ENCODE assay signal across 8 mouse cellular contexts in the genomic region with DNA sequence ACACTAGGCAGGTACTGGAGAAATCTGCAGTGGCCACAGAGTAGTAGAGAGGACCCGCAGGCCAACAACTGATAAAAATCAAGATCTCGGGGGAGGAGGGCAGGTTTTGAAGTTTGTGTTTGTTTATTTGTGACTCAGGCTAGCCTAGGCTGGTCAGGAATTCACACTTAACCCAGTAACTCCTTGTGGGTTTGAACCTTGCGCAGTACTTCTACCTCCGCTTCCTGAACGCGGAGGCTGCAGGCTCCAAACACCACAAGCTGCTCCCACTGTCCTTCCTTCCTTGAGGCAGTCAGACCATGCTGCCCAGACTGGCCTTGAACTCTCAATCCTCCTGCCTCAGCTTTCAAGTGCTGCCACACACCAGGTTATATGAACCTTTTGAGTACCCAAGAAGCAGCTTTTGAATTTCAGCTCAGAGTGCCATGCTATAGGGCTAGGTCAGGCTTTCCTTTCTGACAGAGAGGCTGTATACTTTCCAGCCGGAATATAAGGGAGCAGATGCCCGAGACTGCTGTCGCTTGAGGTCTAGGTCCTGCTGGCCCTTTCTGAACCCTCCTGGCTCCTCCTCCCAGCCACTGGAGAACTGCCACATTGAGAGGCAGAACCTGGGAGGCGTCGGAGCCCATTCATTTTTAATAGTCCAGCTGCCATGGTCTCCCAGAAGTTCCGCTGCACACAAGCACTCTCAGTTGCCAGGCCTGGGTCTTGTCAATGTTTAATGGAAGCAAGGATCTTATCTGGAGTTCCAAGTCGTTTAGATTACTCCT. TPM values are rescaled to one million over a fixed set of nuclear protein-coding genes. Genes with fewer than 3 reads are reported as not detected.
DNase-seq lines count a peak whose midpoint lies in the region; ATAC-seq and TF ChIP-seq lines count a peak whose summit lies in the region.

No protein-coding gene starts in this region.

- H3K27ac ChIP-seq in ES-E14 (ENCODE audit: insufficient read depth, low read depth, low read length, poor library complexity, severe bottlenecking): peak overlapping the region; percentile 58; the same call in 1 of the 2 replicates
- H3K27ac ChIP-seq in intestine, embryonic 16.5 days (ENCODE audit: low read length): peak overlapping the region; percentile 98
- H3K27ac ChIP-seq in liver, postnatal 0 days (ENCODE audit: low read depth): peak overlapping the region; percentile 99

- peak overlapping the region; percentile 77 for H3K4me2 ChIP-seq in intestine, embryonic 16.5 days (ENCODE audit: low read depth, low read length)
- peak overlapping the region; percentile 75 for H3K4me2 ChIP-seq in liver, postnatal 0 days (ENCODE audit: low read depth, low read length)

- no peak overlapping the region for H3K9ac ChIP-seq in ES-E14 (ENCODE audit: insufficient read depth, low read depth, low read length, poor library complexity, severe bottlenecking)
- H3K9ac ChIP-seq in intestine, embryonic 16.5 days (ENCODE audit: low read depth, low read length): peak overlapping the region; percentile 73
- H3K9ac ChIP-seq in liver, postnatal 0 days (replicated peaks): peak overlapping the region; percentile 78

- no peaks in the 10 kb centered on the region for H3K36me3 ChIP-seq in ES-E14 (ENCODE audit: control insufficient read depth, insufficient read depth, low read length, poor library complexity, severe bottlenecking)
- no peaks in the 10 kb centered on the region for H3K36me3 ChIP-seq in intestine, embryonic 16.5 days (ENCODE audit: control insufficient read depth, insufficient read depth, low read length)
- H3K36me3 ChIP-seq in liver, postnatal 0 days (replicated peaks; ENCODE audit: insufficient read depth, low read length): no peaks in the 10 kb centered on the region

- TF ChIP-seq EP300 in liver, postnatal 0 days (IDR thresholded peaks at IDR 0.05; ENCODE audit: low read depth): no peak

- in situ Hi-C loops in ES-E14 (cut with MboI; ENCODE audit: low sequenced_read_pairs in 2 of 2, unreplicated experiment in 2 of 2): no loop called here

- DNase-seq in ES-E14 (ENCODE audit: low read depth, low spot score): no peak
- peak; percentile 43 for DNase-seq in adrenal gland, postnatal 25 days
- DNase-seq in liver, postnatal 0 days: no peak
- DNase-seq in skeletal muscle tissue, adult 2 months (ENCODE audit: low read depth, low spot score): peak; percentile 75
- DNase-seq in thymus, postnatal 36 days: no peak
- no peak for DNase-seq in cerebellum, adult 8-10 months

- TF ChIP-seq CTCF in liver, postnatal 0 days (IDR thresholded peaks at IDR 0.05; ENCODE audit: low read depth): no peak

- ATAC-seq in granulocyte monocyte progenitor cell, adult 5-6 weeks (replicated peaks; ENCODE audit: poor library complexity, severe bottlenecking): 0 out of 2 replicates have a peak, but pooled peaks have one; percentile 6
- peak; percentile 10; the same call in 1 of the 2 replicates for ATAC-seq in intestine, embryonic 16.5 days
- no peak for ATAC-seq in liver, postnatal 0 days

- peak overlapping the region in 1 of 2 experiments; percentile 71; a peak in 2 of 4 replicates for H3K4me3 ChIP-seq in ES-E14 (ENCODE audit: insufficient read depth in 1 of 2, low read depth in 1 of 2, low read length in 2 of 2, poor library complexity in 1 of 2, severe bottlenecking in 1 of 2)
- peak overlapping the region; percentile 44; the same call in 1 of the 2 replicates for H3K4me3 ChIP-seq in intestine, embryonic 16.5 days (ENCODE audit: low read length)
- H3K4me3 ChIP-seq in liver, postnatal 0 days (ENCODE audit: low read depth, low read length): peak overlapping the region; percentile 47

- H3K4me1 ChIP-seq in ES-E14 (ENCODE audit: control insufficient read depth in 2 of 2, insufficient read depth in 2 of 2, low read length in 2 of 2, poor library complexity in 1 of 2): peaks cover 11 to 33% of the 10 kb centered on the region in 2 experiments
- H3K4me1 ChIP-seq in intestine, embryonic 16.5 days (ENCODE audit: control insufficient read depth, insufficient read depth, low read length): peaks cover 53% of the 10 kb centered on the region
- H3K4me1 ChIP-seq in liver, postnatal 0 days (ENCODE audit: insufficient read depth): peaks cover 65% of the 10 kb centered on the region

- no peaks in the 10 kb centered on the region for H3K27me3 ChIP-seq in intestine, embryonic 16.5 days (replicated peaks; ENCODE audit: control insufficient read depth, insufficient read depth, low read length)
- no peaks in the 10 kb centered on the region for H3K27me3 ChIP-seq in liver, postnatal 0 days (ENCODE audit: insufficient read depth, low read length)

- H3K9me3 ChIP-seq in ES-E14 (ENCODE audit: control insufficient read depth, insufficient read depth, low read depth, low read length): no peaks in the 10 kb centered on the region
- H3K9me3 ChIP-seq in intestine, embryonic 16.5 days (ENCODE audit: control insufficient read depth, low read length): no peaks in the 10 kb centered on the region
- no peaks in the 10 kb centered on the region for H3K9me3 ChIP-seq in liver, postnatal 0 days (ENCODE audit: low read length)

- WGBS in intestine, embryonic 16.5 days: 40% methylated on average over 13 of the region's 13 CpGs
- WGBS in liver, postnatal 0 days (ENCODE audit: insufficient replicate concordance): 56% methylated on average over 13 of the region's 13 CpGs

TF ChIP-seq in ES-E14, 5 proteins besides CTCF, POLR2A, EP300 and RAD21:
- TF ChIP-seq ZC3H11A (IDR thresholded peaks at IDR 0.05; ENCODE audit: borderline replicate concordance, low read depth, low read length) (no peak), ZNF384 (IDR thresholded peaks at IDR 0.05; ENCODE audit: low read depth, low read length) (no peak), CHD2 (IDR thresholded peaks at IDR 0.05; ENCODE audit: low read depth, low read length) (no peak), MAFK (IDR thresholded peaks at IDR 0.05; ENCODE audit: insufficient read depth, low read depth, low read length) (no peak), HCFC1 (IDR thresholded peaks at IDR 0.05; ENCODE audit: borderline replicate concordance, insufficient read depth, low read length) (no peak)

RNA-seq across cellular contexts. Expression of gene Chit1, which starts 12.9 kb away (rescaled TPM):
- 0.13 and 0.32 TPM in 2 replicates for total RNA-seq in ES-E14 (2012; rRNA removed)
- total RNA-seq in adrenal gland, postnatal 25 days (2021): not detected in 2 replicates
- 0.62 and 1.7 TPM in 2 replicates for total RNA-seq in granulocyte monocyte progenitor cell, adult 5-6 weeks (2014; fragmentation: Nextera tagmentation)
- total RNA-seq in granulocyte monocyte progenitor cell, adult 5-6 weeks (2017): 0.22 and 0.82 TPM in 2 replicates
- polyA plus RNA-seq in intestine, embryonic 16.5 days (2015; fragmentation: Nextera tagmentation; extraction: Ambion mirVana): not detected in 2 replicates
- polyA plus RNA-seq in liver, postnatal 0 days (2015; fragmentation: Nextera tagmentation; extraction: Ambion mirVana): 0.26 TPM in 2 replicates

RNA-seq across cellular contexts. Expression of gene Btg2, which starts 19.2 kb away (rescaled TPM):
- total RNA-seq in ES-E14 (2012; rRNA removed): 40.2 and 47.5 TPM in 2 replicates
- total RNA-seq in adrenal gland, postnatal 25 days (2021): 17.8 and 18.1 TPM in 2 replicates
- total RNA-seq in granulocyte monocyte progenitor cell, adult 5-6 weeks (2014; fragmentation: Nextera tagmentation): 7.2 and 13.5 TPM in 2 replicates
- 31.3 and 33.7 TPM in 2 replicates for total RNA-seq in granulocyte monocyte progenitor cell, adult 5-6 weeks (2017)
- 42.9 and 43.2 TPM in 2 replicates for polyA plus RNA-seq in intestine, embryonic 16.5 days (2015; fragmentation: Nextera tagmentation; extraction: Ambion mirVana)
- polyA plus RNA-seq in liver, postnatal 0 days (2015; fragmentation: Nextera tagmentation; extraction: Ambion mirVana): 60.1 and 62.6 TPM in 2 replicates

Comparison
In these comparisons a context has a peak if more than half of its experiments do, and no peak if none do; other contexts are left out.
1. DNase-seq: peak in adrenal gland, postnatal 25 days (single experiment) and skeletal muscle tissue, adult 2 months (single experiment); none in ES-E14 (single experiment), liver, postnatal 0 days (single experiment), thymus, postnatal 36 days (0 of 2) and cerebellum, adult 8-10 months (single experiment).
2. Peak in every context shown above with its lines, with median percentiles within 50 percentile points of each other: H3K27ac ChIP-seq.